Mouse (Mus musculus) myocyte (in vitro differentiated cells): ENCODE measurements around the gene Arhgap19. TPM values are rescaled to one million over a fixed set of nuclear protein-coding genes. Genes with fewer than 3 reads are reported as not detected.

ENCODE experiments used
- H3K27me3 ChIP-seq: one replicate; pipeline ENCODE4 v1.6.1; 2011; ENCODE audit not compliant: control insufficient read depth, insufficient read depth, insufficient read length
- H3K36me3 ChIP-seq: one replicate; pipeline ENCODE4 v1.6.1; 2011; ENCODE audit not compliant: control insufficient read depth, insufficient read depth
- H3K4me2 ChIP-seq: one replicate; pipeline ENCODE4 v1.6.1; 2011; ENCODE audit warnings: low read depth, control low read depth
- H3K4me3 ChIP-seq: one replicate; pipeline ENCODE4 v1.5.1; 2011; ENCODE audit warnings: mild to moderate bottlenecking, control low read depth, moderate library complexity
- H3K79me2 ChIP-seq: one replicate; pipeline ENCODE4 v1.6.1; 2011; ENCODE audit not compliant: control insufficient read depth, insufficient read depth
- H3ac ChIP-seq: one replicate; pipeline ENCODE4 v1.6.1; 2011; ENCODE audit not compliant: control insufficient read depth, insufficient read length
- CEBPB ChIP-seq: IDR thresholded peaks from 2 replicates; pipeline ENCODE4 v1.6.1; 2011; ENCODE audit warnings: mild to moderate bottlenecking, moderate library complexity; ENCODE audit not compliant: poor library complexity, insufficient read depth, severe bottlenecking
- E2F4 ChIP-seq: IDR thresholded peaks from one replicate; pipeline ENCODE4 v1.6.1; 2011; ENCODE audit warnings: mild to moderate bottlenecking, control low read depth, moderate library complexity; ENCODE audit not compliant: insufficient read depth
- MAX ChIP-seq: IDR thresholded peaks from one replicate; pipeline ENCODE4 v1.6.1; 2011; ENCODE audit warnings: low read depth, mild to moderate bottlenecking, control low read depth
- MYOD1 ChIP-seq, 3 experiments: IDR thresholded peaks; one replicate each; pipeline ENCODE4 v1.6.1; 2011; ENCODE audit warnings: control low read depth in 2 of 3, low read depth in 2 of 3, mild to moderate bottlenecking in 2 of 3, moderate library complexity in 1 of 3; ENCODE audit not compliant: insufficient read length in 2 of 3, control insufficient read depth in 1 of 3
- MYOG ChIP-seq, 3 experiments: IDR thresholded peaks; one replicate each; pipeline ENCODE4 v1.6.1; 2011; ENCODE audit warnings: control low read depth in 2 of 3, low read depth in 2 of 3, mild to moderate bottlenecking in 2 of 3; ENCODE audit not compliant: insufficient read length in 2 of 3, control insufficient read depth in 1 of 3, insufficient read depth in 1 of 3
- POLR2A ChIP-seq: IDR thresholded peaks from one replicate; pipeline ENCODE4 v1.6.1; 2011; ENCODE audit warnings: low read depth, mild to moderate bottlenecking, control low read depth, moderate library complexity; ENCODE audit not compliant: insufficient read length
- POLR2AphosphoS2 ChIP-seq: IDR thresholded peaks from one replicate; pipeline ENCODE4 v1.6.1; 2011; ENCODE audit warnings: low read depth, control low read depth; ENCODE audit not compliant: insufficient read length
- REST ChIP-seq: IDR thresholded peaks from one replicate; pipeline ENCODE4 v1.6.1; 2011; ENCODE audit warnings: mild to moderate bottlenecking, control low read depth, moderate library complexity; ENCODE audit not compliant: insufficient read depth, insufficient read length
- SRF ChIP-seq: IDR thresholded peaks from one replicate; pipeline ENCODE4 v1.6.1; 2011; ENCODE audit warnings: low read depth; ENCODE audit not compliant: control insufficient read depth, insufficient read length
- TCF12 ChIP-seq: IDR thresholded peaks from one replicate; pipeline ENCODE4 v1.6.1; 2011; ENCODE audit warnings: mild to moderate bottlenecking, control low read depth; ENCODE audit not compliant: poor library complexity, insufficient read depth, severe bottlenecking
- TCF3 ChIP-seq: IDR thresholded peaks from one replicate; pipeline ENCODE4 v1.6.1; 2011; ENCODE audit warnings: low read depth, control low read depth; ENCODE audit not compliant: insufficient read length
- USF1 ChIP-seq: IDR thresholded peaks from one replicate; pipeline ENCODE4 v1.6.1; 2011; ENCODE audit warnings: low read depth, mild to moderate bottlenecking, control low read depth, moderate library complexity
- polyA plus RNA-seq: library from polyadenylated mRNA; unstranded; fragments of >200 nt; fragmentation: generic; extraction: Trizol; gene quantifications from one replicate; pipeline ENCODE4 v1.2.1, GENCODE M21; 2012; ENCODE audit warnings: missing spikeins

The Arhgap19 gene
- polyA plus RNA-seq, 1 experiment, result 4.4 TPM

- Histone ChIP-seq H3K79me2 (no peaks in the 10 kb centered on the region), H3K36me3 (no peaks in the 10 kb centered on the region), H3K4me2 (no peak overlapping the region), H3K27me3 (peaks cover 33% of the 10 kb centered on the region), H3K4me3 (no peak overlapping the region), H3ac (no peak overlapping the region)
- TF ChIP-seq TCF12 (no peak), TCF3 (no peak), CEBPB (no peak), POLR2AphosphoS2 (no peak), MAX (no peak), USF1 (no peak), E2F4 (no peak), MYOG (IDR thresholded peaks at IDR 0.05; ENCODE audit: control insufficient read depth in 1 of 3, insufficient read depth in 1 of 3, insufficient read length in 2 of 3, low read depth in 2 of 3) (no peak), POLR2A (no peak), REST (no peak), MYOD1 (IDR thresholded peaks at IDR 0.05; ENCODE audit: control insufficient read depth in 1 of 3, insufficient read length in 2 of 3, low read depth in 2 of 3) (no peak), SRF (no peak)
These were observed 16.9 kb upstream of the Arhgap19 start for GRCm38 (mm10) chr19:41818749-41819148.

DNA sequence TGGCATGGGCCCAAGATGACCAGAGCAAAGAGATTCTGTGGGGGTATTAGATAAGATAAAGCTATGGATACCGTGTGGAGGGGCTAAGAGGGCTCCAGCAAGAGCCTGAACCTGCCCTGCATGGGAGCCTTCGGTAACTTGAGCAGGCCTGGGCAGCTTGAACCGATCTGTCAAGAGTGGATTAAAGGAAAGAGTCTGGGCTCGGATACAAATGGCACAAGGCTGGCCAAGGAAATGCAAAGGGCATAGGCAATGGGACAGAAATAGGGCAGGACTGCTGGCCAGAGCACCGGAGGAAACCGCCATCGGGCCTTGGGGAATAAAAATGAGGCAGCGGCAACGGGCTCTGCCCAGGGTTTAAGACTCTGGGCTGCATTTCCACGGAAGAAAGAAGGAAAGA lies 15.5 kb upstream of the Arhgap19 start:
- Histone ChIP-seq H3K4me2 (peak overlapping the region; percentile 30), H3K79me2 (no peaks in the 10 kb centered on the region), H3K4me3 (no peak overlapping the region), H3K27me3 (peaks cover 34% of the 10 kb centered on the region), H3K36me3 (no peaks in the 10 kb centered on the region), H3ac (no peak overlapping the region)
- TF ChIP-seq SRF, result no peak
- no peak for TF ChIP-seq MYOG (IDR thresholded peaks at IDR 0.05; ENCODE audit: control insufficient read depth in 1 of 3, insufficient read depth in 1 of 3, insufficient read length in 2 of 3, low read depth in 2 of 3)
- no peak for TF ChIP-seq E2F4
- no peak for TF ChIP-seq TCF12
- TF ChIP-seq USF1, result no peak
- TF ChIP-seq CEBPB, result no peak
- no peak for TF ChIP-seq POLR2A
- no peak for TF ChIP-seq MAX
- TF ChIP-seq MYOD1 (IDR thresholded peaks at IDR 0.05; ENCODE audit: control insufficient read depth in 1 of 3, insufficient read length in 2 of 3, low read depth in 2 of 3), result no peak
- TF ChIP-seq POLR2AphosphoS2, result no peak
- no peak for TF ChIP-seq TCF3
- no peak for TF ChIP-seq REST

DNA sequence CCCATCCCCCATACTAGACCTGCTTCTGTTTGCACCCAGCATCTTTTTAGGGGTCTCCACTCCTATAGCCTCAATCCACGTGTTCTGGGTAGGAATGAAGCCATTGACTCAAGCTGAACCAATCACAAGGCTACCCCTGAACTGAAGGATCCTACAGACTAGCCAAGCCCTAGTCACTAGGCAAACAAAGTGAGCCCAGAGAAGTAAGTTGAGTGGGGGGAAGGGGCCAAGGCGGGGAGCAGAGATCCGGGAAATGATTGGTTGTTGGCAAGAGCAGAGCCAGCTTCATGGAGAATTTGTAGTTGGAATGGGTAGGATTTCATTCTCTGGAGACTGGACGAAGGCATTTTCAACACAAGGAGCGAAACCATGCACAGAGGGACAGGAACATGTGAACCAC lies 15.1 kb upstream of the Arhgap19 start:
- H3K27me3 ChIP-seq, result peaks cover 35% of the 10 kb centered on the region
- no peak overlapping the region for H3K4me3 ChIP-seq
- no peak overlapping the region for H3ac ChIP-seq
- H3K4me2 ChIP-seq, result peak overlapping the region; percentile 30
- H3K79me2 ChIP-seq, result no peaks in the 10 kb centered on the region
- TF ChIP-seq CEBPB (no peak), USF1 (no peak), MYOG (IDR thresholded peaks at IDR 0.05; ENCODE audit: control insufficient read depth in 1 of 3, insufficient read depth in 1 of 3, insufficient read length in 2 of 3, low read depth in 2 of 3) (no peak), POLR2AphosphoS2 (no peak), MAX (no peak), TCF3 (no peak), REST (no peak), POLR2A (no peak), SRF (no peak), MYOD1 (IDR thresholded peaks at IDR 0.05; ENCODE audit: control insufficient read depth in 1 of 3, insufficient read length in 2 of 3, low read depth in 2 of 3) (no peak), TCF12 (no peak), E2F4 (no peak)
- no peaks in the 10 kb centered on the region for H3K36me3 ChIP-seq

- H3ac ChIP-seq, result no peak overlapping the region
- TF ChIP-seq TCF3 (no peak), MAX (no peak), POLR2A (no peak), POLR2AphosphoS2 (no peak), SRF (no peak), MYOG (IDR thresholded peaks at IDR 0.05; ENCODE audit: control insufficient read depth in 1 of 3, insufficient read depth in 1 of 3, insufficient read length in 2 of 3, low read depth in 2 of 3) (no peak), USF1 (no peak), E2F4 (no peak), REST (no peak)
- no peaks in the 10 kb centered on the region for H3K79me2 ChIP-seq
- H3K36me3 ChIP-seq, result no peaks in the 10 kb centered on the region
- peaks cover 34% of the 10 kb centered on the region for H3K27me3 ChIP-seq
- H3K4me3 ChIP-seq, result no peak overlapping the region
- no peak overlapping the region for H3K4me2 ChIP-seq
These were observed 14.6 kb upstream of the Arhgap19 start for GRCm38 (mm10) chr19:41816410-41816809.

GRCm38 (mm10) chr19:41813374-41813773 lies 11.5 kb upstream of the Arhgap19 start:
- TF ChIP-seq USF1 (no peak), SRF (no peak), CEBPB (no peak), POLR2AphosphoS2 (no peak), E2F4 (no peak), REST (no peak), MYOD1 (IDR thresholded peaks at IDR 0.05; ENCODE audit: control insufficient read depth in 1 of 3, insufficient read length in 2 of 3, low read depth in 2 of 3) (no peak), TCF12 (no peak), POLR2A (no peak), MYOG (IDR thresholded peaks at IDR 0.05; ENCODE audit: control insufficient read depth in 1 of 3, insufficient read depth in 1 of 3, insufficient read length in 2 of 3, low read depth in 2 of 3) (no peak), TCF3 (no peak), MAX (no peak)
- no peaks in the 10 kb centered on the region for H3K79me2 ChIP-seq
- H3K4me2 ChIP-seq, result no peak overlapping the region
- no peak overlapping the region for H3K4me3 ChIP-seq
- H3ac ChIP-seq, result no peak overlapping the region
- H3K27me3 ChIP-seq, result peaks cover 40% of the 10 kb centered on the region
- H3K36me3 ChIP-seq, result no peaks in the 10 kb centered on the region
